Mouse (Mus musculus) stomach, postnatal 0 days (tissue): ENCODE measurements at regions not wholly inside any gene's neighbourhood (a gene's known extent, or its start where the extent isn't known, plus 50 kb on each side); places are given as distances from the start of the nearest gene placed in this dataset.

Source experiments
- ATAC-seq: fragments of 200-750 bp; cut with Nextera tagmentation; 2 replicates; pipeline ENCODE4 v1.8.0; 2017; ENCODE audit not compliant: low FRiP score, low TSS enrichment
- DNase-seq: peaks from one replicate; pipeline ENCODE4 v3.0.0-alpha.2; 2016; ENCODE audit warnings: low spot score
- H3K27ac ChIP-seq: fragments of 300-500 bp; sonication (generic); replicated peaks from 2 replicates; pipeline ENCODE4 v1.5.1; 2014; ENCODE audit warnings: mild to moderate bottlenecking, control low read depth
- H3K27me3 ChIP-seq: fragments of 300-500 bp; sonication (generic); 2 replicates; pipeline ENCODE4 v1.6.1; 2014; ENCODE audit warnings: low read length; ENCODE audit not compliant: control insufficient read depth, insufficient read depth
- H3K36me3 ChIP-seq: fragments of 300-500 bp; sonication (generic); 2 replicates; pipeline ENCODE4 v1.6.1; 2014; ENCODE audit warnings: low read length, mixed read lengths; ENCODE audit not compliant: control insufficient read depth, insufficient read depth
- H3K4me1 ChIP-seq: fragments of 300-500 bp; sonication (generic); replicated peaks from 2 replicates; pipeline ENCODE4 v1.6.1; 2014; ENCODE audit warnings: antibody characterized with exemption; ENCODE audit not compliant: control insufficient read depth, insufficient read depth
- H3K4me2 ChIP-seq: fragments of 300-500 bp; sonication (generic); replicated peaks from 2 replicates; pipeline ENCODE4 v1.6.1; 2014; ENCODE audit warnings: low read depth, mild to moderate bottlenecking, control low read depth, moderate library complexity
- H3K4me3 ChIP-seq: fragments of 300-500 bp; sonication (generic); 2 replicates; pipeline ENCODE4 v1.5.1; 2014; ENCODE audit warnings: low read depth, low read length, control low read depth
- H3K9ac ChIP-seq: fragments of 300-500 bp; sonication (generic); 2 replicates; pipeline ENCODE4 v1.6.1; 2014; ENCODE audit warnings: mild to moderate bottlenecking, low read length, control low read depth, mixed read lengths
- H3K9me3 ChIP-seq: fragments of 300-500 bp; sonication (generic); 2 replicates; pipeline ENCODE4 v1.6.1; 2016; ENCODE audit warnings: low read length; ENCODE audit not compliant: control insufficient read depth
- CTCF ChIP-seq: IDR thresholded peaks from 2 replicates; pipeline ENCODE4 v1.5.1; 2016; ENCODE audit warnings: antibody characterized with exemption, low read depth, mild to moderate bottlenecking, moderate library complexity
- EP300 ChIP-seq: optimal IDR thresholded peaks from 2 replicates; pipeline ENCODE3; 2016; ENCODE audit warnings: antibody characterized with exemption
- WGBS: fragments of 180-500 bp; shearing (Covaris S2); extraction: QIAGEN DNeasy Blood & Tissue Kit; methylation state at CpG from one replicate; pipeline ENCODE4 v1.1.7; 2014; 5-methylcytosine and 5-hydroxymethylcytosine counted together

- no peak overlapping the region for H3K4me3 ChIP-seq
- H3K9me3 ChIP-seq = no peaks in the 10 kb centered on the region
- ATAC-seq (no peak), DNase-seq (no peak)
- H3K9ac ChIP-seq = no peak overlapping the region
- H3K27ac ChIP-seq = no peak overlapping the region
- 82% methylated on average over 2 of the region's 2 CpGs for WGBS
- H3K36me3 ChIP-seq = no peaks in the 10 kb centered on the region
- H3K27me3 ChIP-seq = no peaks in the 10 kb centered on the region
- H3K4me1 ChIP-seq = no peaks in the 10 kb centered on the region
- TF ChIP-seq CTCF (no peak), EP300 (no peak)
- H3K4me2 ChIP-seq = no peak overlapping the region
Observed at GRCm38 (mm10) chr3:22815842-22816241, 739.4 kb downstream of the Tbl1xr1 start.

GRCm38 (mm10) chr3:22826485-22826884, 750.0 kb downstream of the Tbl1xr1 start:
- no peak overlapping the region for H3K27ac ChIP-seq
- no peaks in the 10 kb centered on the region for H3K9me3 ChIP-seq
- no peak overlapping the region for H3K9ac ChIP-seq
- H3K4me2 ChIP-seq = no peak overlapping the region
- no peaks in the 10 kb centered on the region for H3K27me3 ChIP-seq
- DNase-seq (no peak), ATAC-seq (no peak)
- no peak for TF ChIP-seq EP300
- TF ChIP-seq CTCF = no peak
- no peaks in the 10 kb centered on the region for H3K36me3 ChIP-seq
- H3K4me1 ChIP-seq = no peaks in the 10 kb centered on the region
- H3K4me3 ChIP-seq = no peak overlapping the region
- 79% methylated on average over 4 of the region's 4 CpGs for WGBS

GRCm38 (mm10) chr3:22838986-22839385, 762.5 kb downstream of the Tbl1xr1 start:
- DNase-seq (no peak), ATAC-seq (no peak)
- 70% methylated on average over 4 of the region's 4 CpGs for WGBS
- Histone ChIP-seq H3K9me3 (no peaks in the 10 kb centered on the region), H3K4me1 (no peaks in the 10 kb centered on the region), H3K4me2 (no peak overlapping the region), H3K4me3 (no peak overlapping the region), H3K27me3 (no peaks in the 10 kb centered on the region), H3K27ac (no peak overlapping the region), H3K36me3 (no peaks in the 10 kb centered on the region), H3K9ac (no peak overlapping the region)
- no peak for TF ChIP-seq CTCF
- TF ChIP-seq EP300 = no peak

GRCm38 (mm10) chr3:22850474-22850873, 774.0 kb downstream of the Tbl1xr1 start:
- H3K9ac ChIP-seq = no peak overlapping the region
- no peak overlapping the region for H3K4me3 ChIP-seq
- no peak for TF ChIP-seq CTCF
- TF ChIP-seq EP300 = no peak
- DNase-seq (no peak), ATAC-seq (no peak)
- no peak overlapping the region for H3K4me2 ChIP-seq
- no peaks in the 10 kb centered on the region for H3K4me1 ChIP-seq
- H3K36me3 ChIP-seq = no peaks in the 10 kb centered on the region
- no peaks in the 10 kb centered on the region for H3K27me3 ChIP-seq
- no peak overlapping the region for H3K27ac ChIP-seq
- H3K9me3 ChIP-seq = no peaks in the 10 kb centered on the region

GRCm38 (mm10) chr3:22863595-22863994, 787.1 kb downstream of the Tbl1xr1 start:
- no peak for ATAC-seq
- no peak overlapping the region for H3K9ac ChIP-seq
- H3K36me3 ChIP-seq = no peaks in the 10 kb centered on the region
- TF ChIP-seq EP300 (no peak), CTCF (no peak)
- H3K4me3 ChIP-seq = no peak overlapping the region
- no peaks in the 10 kb centered on the region for H3K4me1 ChIP-seq
- no peak overlapping the region for H3K27ac ChIP-seq
- DNase-seq = no peak
- 53% methylated on average over 2 of the region's 2 CpGs for WGBS
- H3K9me3 ChIP-seq = no peaks in the 10 kb centered on the region
- no peaks in the 10 kb centered on the region for H3K27me3 ChIP-seq
- no peak overlapping the region for H3K4me2 ChIP-seq

GRCm38 (mm10) chr3:22877883-22878282, 801.4 kb downstream of the Tbl1xr1 start:
- no peaks in the 10 kb centered on the region for H3K4me1 ChIP-seq
- no peak for TF ChIP-seq CTCF
- no peak for TF ChIP-seq EP300
- WGBS = 88% methylated on average over 3 of the region's 3 CpGs

More at GRCm38 (mm10) chr3:22877883-22878282, 801.4 kb downstream of the Tbl1xr1 start:
- no peak overlapping the region for H3K4me2 ChIP-seq
- H3K27me3 ChIP-seq = no peaks in the 10 kb centered on the region
- H3K4me3 ChIP-seq = no peak overlapping the region
- H3K9me3 ChIP-seq = no peaks in the 10 kb centered on the region
- no peak for ATAC-seq
- H3K27ac ChIP-seq = no peak overlapping the region
- no peak overlapping the region for H3K9ac ChIP-seq
- H3K36me3 ChIP-seq = no peaks in the 10 kb centered on the region
- no peak for DNase-seq
